9 mouse cellular contexts compared by ENCODE assay signal in genomic region chr17:87379821-87380220, GRCm38 (mm10). TPM values are rescaled to one million over a fixed set of nuclear protein-coding genes. Genes with fewer than 3 reads are reported as not detected.
DNase-seq lines count a peak whose midpoint lies in the region; ATAC-seq and TF ChIP-seq lines count a peak whose summit lies in the region.
"Had no signal": no experiment of that assay in that cellular context is flagged by ENCODE, and none has a peak within 500 bp of the region (broad histone marks: within the 10 kb centered on the region; RNA-seq: fewer than 3 reads in every experiment).

No protein-coding gene starts in this region.

- H3K4me3 ChIP-seq in forebrain, embryonic 10.5 days = no peak overlapping the region
- H3K4me3 ChIP-seq in forebrain, embryonic 11.5 days (ENCODE audit: low read depth, low read length) = no peak overlapping the region
- no peak overlapping the region for H3K4me3 ChIP-seq in limb, embryonic 13.5 days
- H3K4me3 ChIP-seq in stomach, postnatal 0 days (ENCODE audit: low read depth, low read length) = no peak overlapping the region

- no peaks in the 10 kb centered on the region for H3K9me3 ChIP-seq in forebrain, embryonic 10.5 days
- H3K9me3 ChIP-seq in forebrain, embryonic 11.5 days (ENCODE audit: control insufficient read depth, low read length) = no peaks in the 10 kb centered on the region
- no peaks in the 10 kb centered on the region for H3K9me3 ChIP-seq in limb, embryonic 13.5 days
- H3K9me3 ChIP-seq in stomach, postnatal 0 days (ENCODE audit: control insufficient read depth, low read length) = no peaks in the 10 kb centered on the region

- H3K36me3 ChIP-seq in forebrain, embryonic 10.5 days (replicated peaks) = no peaks in the 10 kb centered on the region
- no peaks in the 10 kb centered on the region for H3K36me3 ChIP-seq in forebrain, embryonic 11.5 days (ENCODE audit: control insufficient read depth, insufficient read depth, low read length)
- no peaks in the 10 kb centered on the region for H3K36me3 ChIP-seq in limb, embryonic 13.5 days
- no peaks in the 10 kb centered on the region for H3K36me3 ChIP-seq in stomach, postnatal 0 days (ENCODE audit: control insufficient read depth, insufficient read depth, low read length)

- no peaks in the 10 kb centered on the region for H3K27me3 ChIP-seq in forebrain, embryonic 10.5 days (ENCODE audit: poor library complexity, severe bottlenecking)
- no peaks in the 10 kb centered on the region for H3K27me3 ChIP-seq in forebrain, embryonic 11.5 days (ENCODE audit: control insufficient read depth, insufficient read depth, low read length)
- H3K27me3 ChIP-seq in limb, embryonic 13.5 days = no peaks in the 10 kb centered on the region
- no peaks in the 10 kb centered on the region for H3K27me3 ChIP-seq in stomach, postnatal 0 days (ENCODE audit: control insufficient read depth, insufficient read depth, low read length)

- no peak for TF ChIP-seq CTCF in stomach, postnatal 0 days (IDR thresholded peaks at IDR 0.05; ENCODE audit: low read depth)

- H3K4me2 ChIP-seq in forebrain, embryonic 11.5 days (ENCODE audit: low read depth, low read length, severe bottlenecking) = no peak overlapping the region
- no peak overlapping the region for H3K4me2 ChIP-seq in limb, embryonic 13.5 days (replicated peaks)
- no peak overlapping the region for H3K4me2 ChIP-seq in stomach, postnatal 0 days (replicated peaks; ENCODE audit: low read depth)

- no peak for DNase-seq in forebrain, embryonic 10.5 days (ENCODE audit: extremely low spot score, low spot score)
- DNase-seq in forebrain, embryonic 11.5 days (ENCODE audit: low spot score) = no peak
- DNase-seq in right cerebral cortex, postnatal 14 days = peak; percentile 29
- DNase-seq in right cerebral cortex, postnatal 36 days (ENCODE audit: low spot score in 2 of 2) = no peak
- no peak for DNase-seq in stomach, postnatal 0 days (ENCODE audit: low spot score)
- no peak for DNase-seq in embryo, embryonic 9.5 days (ENCODE audit: extremely low spot score)
- DNase-seq in right cerebral cortex, adult 18-20 months = no peak

- WGBS in forebrain, embryonic 10.5 days = 69% methylated on average over 10 of the region's 10 CpGs
- WGBS in forebrain, embryonic 11.5 days = 58% methylated on average over 10 of the region's 10 CpGs
- WGBS in limb, embryonic 13.5 days = 27% methylated on average over 10 of the region's 10 CpGs
- WGBS in stomach, postnatal 0 days = 46% methylated on average over 10 of the region's 10 CpGs

- H3K27ac ChIP-seq in forebrain, embryonic 10.5 days = peak overlapping the region; percentile 85
- H3K27ac ChIP-seq in forebrain, embryonic 11.5 days (ENCODE audit: low read depth, low read length) = no peak overlapping the region
- peak overlapping the region; percentile 69; the same call in 1 of the 2 replicates for H3K27ac ChIP-seq in limb, embryonic 13.5 days
- peak overlapping the region; percentile 50 for H3K27ac ChIP-seq in stomach, postnatal 0 days (replicated peaks)

- TF ChIP-seq EP300 in stomach, postnatal 0 days (optimal IDR thresholded peaks at IDR 0.05) = no peak

- no peak for ATAC-seq in forebrain, embryonic 11.5 days (replicated peaks; ENCODE audit: low FRiP score)
- no peak for ATAC-seq in limb, embryonic 13.5 days (ENCODE audit: low FRiP score, low read depth)
- no peak; the same call in 1 of the 2 replicates for ATAC-seq in stomach, postnatal 0 days (ENCODE audit: low FRiP score, low TSS enrichment)

- peaks cover 58% of the 10 kb centered on the region for H3K4me1 ChIP-seq in forebrain, embryonic 10.5 days
- H3K4me1 ChIP-seq in forebrain, embryonic 11.5 days (replicated peaks; ENCODE audit: control insufficient read depth, insufficient read depth, low read length) = peaks cover 17% of the 10 kb centered on the region
- peaks cover 54% of the 10 kb centered on the region for H3K4me1 ChIP-seq in limb, embryonic 13.5 days
- peaks cover 21% of the 10 kb centered on the region for H3K4me1 ChIP-seq in stomach, postnatal 0 days (replicated peaks; ENCODE audit: control insufficient read depth, insufficient read depth)

- H3K9ac ChIP-seq in forebrain, embryonic 11.5 days (ENCODE audit: low read length) = no peak overlapping the region
- peak overlapping the region; percentile 39; the same call in 1 of the 2 replicates for H3K9ac ChIP-seq in limb, embryonic 13.5 days
- no peak overlapping the region for H3K9ac ChIP-seq in stomach, postnatal 0 days (ENCODE audit: low read length)

RNA-seq across cellular contexts. Expression of gene Stpg4, which starts 47.7 kb away (rescaled TPM):
- not detected in 2 replicates for polyA plus RNA-seq in forebrain, embryonic 10.5 days (2016; fragmentation: Nextera tagmentation; extraction: Ambion mirVana)
- not detected in 2 replicates for polyA plus RNA-seq in forebrain, embryonic 11.5 days (2014; fragmentation: Nextera tagmentation; extraction: Ambion mirVana)
- not detected in 2 replicates for polyA plus RNA-seq in limb, embryonic 13.5 days (2015; fragmentation: Nextera tagmentation; extraction: Ambion mirVana)
- polyA plus RNA-seq in stomach, postnatal 0 days (2015; fragmentation: Nextera tagmentation; extraction: Ambion mirVana) = not detected in 2 replicates
- polyA plus RNA-seq: C2C12 had no signal
